Mouse (Mus musculus) ZHBTc4 (cell line): ENCODE results near the gene Adam1a.
"Not testable (repeated sequence)": the region's sequence is repeated elsewhere in the genome, so short reads cannot be mapped to it uniquely, and the experiment has no call there.

Experiments
- DNase-seq: peaks from one replicate; pipeline ENCODE4 v3.0.0-alpha.2; 2011; ENCODE audit warnings: low read depth, low spot score

The Adam1a gene

GRCm38 (mm10) chr5:121564468-121564895 lies 19.2 kb upstream of the Adam1a start:
- peak; percentile 95 for DNase-seq

GRCm38 (mm10) chr5:121562436-121562835 lies 17.2 kb upstream of the Adam1a start:
- peak; percentile 58 for DNase-seq

GRCm38 (mm10) chr5:121549196-121549595 lies 3.9 kb upstream of the Adam1a start:
- DNase-seq, result no peak

- DNase-seq, result no peak
Observed at GRCm38 (mm10) chr5:121547084-121547483, 1.8 kb upstream of the Adam1a start.

- peak; percentile 81 for DNase-seq
Observed at GRCm38 (mm10) chr5:121546530-121546895, 1.2 kb upstream of the Adam1a start.

GRCm38 (mm10) chr5:121545793-121546529 lies 679 bp upstream of the Adam1a start, which contains the start of gene Mapkapk5:
Gene Mapkapk5, minus strand, starts transcription at chr5:121545905.
- DNase-seq, result peak; percentile 99

- no peak for DNase-seq
Observed at GRCm38 (mm10) chr5:121543370-121543769, 1.9 kb downstream of the Adam1a start.

GRCm38 (mm10) chr5:121541235-121541634 lies 4.0 kb downstream of the Adam1a start:
- DNase-seq, result peak; percentile 64

GRCm38 (mm10) chr5:121540066-121540465 lies 5.2 kb downstream of the Adam1a start:
- peak; percentile 51 for DNase-seq

- no peak for DNase-seq
Observed at GRCm38 (mm10) chr5:121537588-121537987, 7.7 kb downstream of the Adam1a start.

- DNase-seq, result peak; percentile 71
Observed at GRCm38 (mm10) chr5:121536921-121537555, 8.2 kb downstream of the Adam1a start.

- DNase-seq, result no peak
Observed at GRCm38 (mm10) chr5:121535116-121535515, 10.2 kb downstream of the Adam1a start.

- peak; percentile 85 for DNase-seq
Observed at GRCm38 (mm10) chr5:121534521-121534920, 10.8 kb downstream of the Adam1a start.

- peak; percentile 73 for DNase-seq
Observed at GRCm38 (mm10) chr5:121526961-121527360, 18.3 kb downstream of the Adam1a start.

- no peak for DNase-seq
Observed at GRCm38 (mm10) chr5:121526526-121526925, 18.8 kb downstream of the Adam1a start.

GRCm38 (mm10) chr5:121525774-121526450 lies 19.4 kb downstream of the Adam1a start:
- DNase-seq, result no peak

GRCm38 (mm10) chr5:121519758-121520157 lies 25.5 kb downstream of the Adam1a start:
- DNase-seq, result not testable (repeated sequence)

GRCm38 (mm10) chr5:121518983-121519382 lies 26.3 kb downstream of the Adam1a start:
- DNase-seq, result no peak

GRCm38 (mm10) chr5:121510009-121510408 lies 35.3 kb downstream of the Adam1a start:
- DNase-seq, result no peak

- peak; percentile 51 for DNase-seq
Observed at GRCm38 (mm10) chr5:121506846-121507245, 38.4 kb downstream of the Adam1a start.

GRCm38 (mm10) chr5:121503231-121503630 lies 42.1 kb downstream of the Adam1a start, which contains the start of gene Adam1b:
Gene Adam1b, minus strand, starts transcription at chr5:121503435.
- DNase-seq, result no peak

- DNase-seq, result not testable (repeated sequence)
Observed at GRCm38 (mm10) chr5:121501424-121501996, 43.8 kb downstream of the Adam1a start.
